Mouse (Mus musculus): ENCODE measurements at regions not wholly inside any gene's neighbourhood (a gene's known extent, or its start where the extent isn't known, plus 50 kb on each side); places are given as distances from the start of the nearest gene placed in this dataset.

GRCm38 (mm10) chrX:12930242-12930641 is 141.1 kb upstream of the Usp9x start:
- Histone ChIP-seq H3K36me3 (no peaks in the 10 kb centered on the region), H3K9ac (no peak overlapping the region), H3K27ac (no peak overlapping the region), H3K4me1 (no peaks in the 10 kb centered on the region), H3K9me3 (no peaks in the 10 kb centered on the region), H3K4me3 (no peak overlapping the region), H3K27me3 (no peaks in the 10 kb centered on the region; the same call in 1 of the 2 replicates), H3K4me2 (replicated peaks) (no peak overlapping the region)
- WGBS: 74% methylated on average over 2 of the region's 2 CpGs
- ATAC-seq (ENCODE audit: insufficient number of reproducible peaks, insufficient read depth, low FRiP score, low TSS enrichment): no peak

- H3K27ac ChIP-seq: no peak overlapping the region
- H3K27me3 ChIP-seq: no peaks in the 10 kb centered on the region; the same call in 1 of the 2 replicates
- no peaks in the 10 kb centered on the region for H3K4me1 ChIP-seq
- no peak overlapping the region for H3K4me2 ChIP-seq (replicated peaks)
- 57% methylated on average over 11 of the region's 11 CpGs for WGBS
- no peaks in the 10 kb centered on the region for H3K9me3 ChIP-seq
- no peaks in the 10 kb centered on the region for H3K36me3 ChIP-seq
- H3K4me3 ChIP-seq: no peak overlapping the region
- no peak for ATAC-seq (ENCODE audit: insufficient number of reproducible peaks, insufficient read depth, low FRiP score, low TSS enrichment)
- H3K9ac ChIP-seq: no peak overlapping the region
Observed at GRCm38 (mm10) chrX:12927797-12928589, 143.3 kb upstream of the Usp9x start.

- 72% methylated on average over 10 of the region's 10 CpGs for WGBS
- Histone ChIP-seq H3K36me3 (no peaks in the 10 kb centered on the region), H3K4me2 (replicated peaks) (no peak overlapping the region), H3K27ac (no peak overlapping the region), H3K27me3 (no peaks in the 10 kb centered on the region), H3K4me1 (no peaks in the 10 kb centered on the region), H3K4me3 (no peak overlapping the region), H3K9me3 (no peaks in the 10 kb centered on the region), H3K9ac (no peak overlapping the region)
- ATAC-seq (ENCODE audit: insufficient number of reproducible peaks, insufficient read depth, low FRiP score, low TSS enrichment): no peak
Observed at GRCm38 (mm10) chrX:12924705-12925644, 146.3 kb upstream of the Usp9x start.

GRCm38 (mm10) chrX:12919576-12919975 is 151.7 kb upstream of the Usp9x start:
- H3K9ac ChIP-seq: no peak overlapping the region
- H3K27me3 ChIP-seq: 0 out of 2 replicates have a peak, but pooled peaks cover 7% of the 10 kb centered on the region
- H3K4me3 ChIP-seq: no peak overlapping the region
- H3K4me1 ChIP-seq: no peaks in the 10 kb centered on the region
- no peak overlapping the region for H3K27ac ChIP-seq
- ATAC-seq (ENCODE audit: insufficient number of reproducible peaks, insufficient read depth, low FRiP score, low TSS enrichment): no peak
- H3K4me2 ChIP-seq (replicated peaks): no peak overlapping the region
- 25% methylated on average over 3 of the region's 3 CpGs for WGBS
- no peaks in the 10 kb centered on the region for H3K9me3 ChIP-seq
- H3K36me3 ChIP-seq: no peaks in the 10 kb centered on the region

- peak overlapping the region; percentile 34 for H3K4me2 ChIP-seq (replicated peaks)
- no peak overlapping the region for H3K27ac ChIP-seq
- H3K27me3 ChIP-seq: 0 out of 2 replicates have a peak, but pooled peaks cover 7% of the 10 kb centered on the region
- ATAC-seq (ENCODE audit: insufficient number of reproducible peaks, insufficient read depth, low FRiP score, low TSS enrichment): 0 out of 2 replicates have a peak, but pooled peaks have one; percentile 52
- H3K9ac ChIP-seq: no peak overlapping the region
- no peaks in the 10 kb centered on the region for H3K4me1 ChIP-seq
- WGBS: 24% methylated on average over 13 of the region's 13 CpGs
- no peaks in the 10 kb centered on the region for H3K36me3 ChIP-seq
- H3K9me3 ChIP-seq: no peaks in the 10 kb centered on the region
- no peak overlapping the region for H3K4me3 ChIP-seq
Observed at GRCm38 (mm10) chrX:12917105-12917504, 154.2 kb upstream of the Usp9x start.

GRCm38 (mm10) chrX:12916684-12917083 is 154.6 kb upstream of the Usp9x start:
- Histone ChIP-seq H3K36me3 (no peaks in the 10 kb centered on the region), H3K4me3 (no peak overlapping the region), H3K9ac (no peak overlapping the region; the same call in 1 of the 2 replicates), H3K9me3 (no peaks in the 10 kb centered on the region), H3K27me3 (0 out of 2 replicates have a peak, but pooled peaks cover 7% of the 10 kb centered on the region), H3K4me2 (replicated peaks) (peak overlapping the region; percentile 34), H3K4me1 (no peaks in the 10 kb centered on the region), H3K27ac (no peak overlapping the region)
- 34% methylated on average over 11 of the region's 11 CpGs for WGBS
- ATAC-seq (ENCODE audit: insufficient number of reproducible peaks, insufficient read depth, low FRiP score, low TSS enrichment): no peak

- no peaks in the 10 kb centered on the region for H3K36me3 ChIP-seq
- WGBS: 69% methylated on average over 7 of the region's 7 CpGs
- no peak overlapping the region for H3K27ac ChIP-seq
- no peaks in the 10 kb centered on the region for H3K4me1 ChIP-seq
- no peak overlapping the region for H3K4me2 ChIP-seq (replicated peaks)
- no peak overlapping the region for H3K4me3 ChIP-seq
- no peaks in the 10 kb centered on the region for H3K27me3 ChIP-seq
- no peak overlapping the region for H3K9ac ChIP-seq
- no peaks in the 10 kb centered on the region for H3K9me3 ChIP-seq
- no peak for ATAC-seq (ENCODE audit: insufficient number of reproducible peaks, insufficient read depth, low FRiP score, low TSS enrichment)
Observed at GRCm38 (mm10) chrX:12900256-12900655, 138.4 kb upstream of the Med14 start.

GRCm38 (mm10) chrX:12891468-12891867 is 129.6 kb upstream of the Med14 start:
- H3K27me3 ChIP-seq: no peaks in the 10 kb centered on the region
- H3K4me3 ChIP-seq: no peak overlapping the region
- H3K4me2 ChIP-seq (replicated peaks): no peak overlapping the region
- H3K36me3 ChIP-seq: no peaks in the 10 kb centered on the region
- no peak overlapping the region for H3K9ac ChIP-seq
- no peak overlapping the region for H3K27ac ChIP-seq
- ATAC-seq (ENCODE audit: insufficient number of reproducible peaks, insufficient read depth, low FRiP score, low TSS enrichment): no peak
- 72% methylated on average over 7 of the region's 7 CpGs for WGBS
- no peaks in the 10 kb centered on the region for H3K4me1 ChIP-seq
- no peaks in the 10 kb centered on the region for H3K9me3 ChIP-seq

GRCm38 (mm10) chrX:12889482-12889808 is 127.6 kb upstream of the Med14 start:
- no peak overlapping the region for H3K4me3 ChIP-seq
- no peaks in the 10 kb centered on the region for H3K9me3 ChIP-seq
- H3K4me2 ChIP-seq (replicated peaks): no peak overlapping the region
- H3K27me3 ChIP-seq: no peaks in the 10 kb centered on the region
- no peaks in the 10 kb centered on the region for H3K4me1 ChIP-seq
- no peak overlapping the region for H3K9ac ChIP-seq
- no peaks in the 10 kb centered on the region for H3K36me3 ChIP-seq
- WGBS: 45% methylated on average over 2 of the region's 3 CpGs
- no peak for ATAC-seq (ENCODE audit: insufficient number of reproducible peaks, insufficient read depth, low FRiP score, low TSS enrichment)
- H3K27ac ChIP-seq: no peak overlapping the region

GRCm38 (mm10) chrX:12888708-12889481 is 127.0 kb upstream of the Med14 start:
- H3K27ac ChIP-seq: no peak overlapping the region
- no peaks in the 10 kb centered on the region for H3K36me3 ChIP-seq
- 40% methylated on average over 2 of the region's 3 CpGs for WGBS
- no peaks in the 10 kb centered on the region for H3K9me3 ChIP-seq
- H3K4me2 ChIP-seq (replicated peaks): no peak overlapping the region
- no peak overlapping the region for H3K9ac ChIP-seq
- H3K27me3 ChIP-seq: no peaks in the 10 kb centered on the region
- no peak for ATAC-seq (ENCODE audit: insufficient number of reproducible peaks, insufficient read depth, low FRiP score, low TSS enrichment)
- no peaks in the 10 kb centered on the region for H3K4me1 ChIP-seq
- no peak overlapping the region for H3K4me3 ChIP-seq

GRCm38 (mm10) chrX:12888010-12888707 is 126.3 kb upstream of the Med14 start:
- 53% methylated on average over 11 of the region's 11 CpGs for WGBS
- ATAC-seq (ENCODE audit: insufficient number of reproducible peaks, insufficient read depth, low FRiP score, low TSS enrichment): no peak
- Histone ChIP-seq H3K4me2 (replicated peaks) (no peak overlapping the region), H3K9ac (no peak overlapping the region), H3K9me3 (no peaks in the 10 kb centered on the region), H3K27me3 (no peaks in the 10 kb centered on the region), H3K36me3 (no peaks in the 10 kb centered on the region), H3K27ac (no peak overlapping the region), H3K4me3 (no peak overlapping the region), H3K4me1 (no peaks in the 10 kb centered on the region)

Measured in embryonic facial prominence, embryonic 12.5 days (tissue).